Mouse (Mus musculus) intestine, postnatal 0 days (tissue): Measurements from ENCODE around the gene Ntm. TPM values are rescaled to one million over a fixed set of nuclear protein-coding genes. Genes with fewer than 3 reads are reported as not detected.
A peak's percentile ranks its signal among the peaks of the same experiment; 100 is the strongest.

Experiments used
- ATAC-seq: fragments of 200-750 bp; cut with Nextera tagmentation; 2 replicates; pipeline ENCODE4 v1.8.0; 2017; ENCODE audit warnings: mild to moderate bottlenecking, moderate TSS enrichment, moderate library complexity
- H3K27ac ChIP-seq: fragments of 300-500 bp; sonication (generic); 2 replicates; pipeline ENCODE4 v1.5.1; 2014; ENCODE audit warnings: mild to moderate bottlenecking, low read depth, low read length, moderate library complexity
- H3K27me3 ChIP-seq: fragments of 300-500 bp; sonication (generic); replicated peaks from 2 replicates; pipeline ENCODE4 v1.6.1; 2014; ENCODE audit warnings: low read length, mixed read lengths; ENCODE audit not compliant: control insufficient read depth, insufficient read depth
- H3K36me3 ChIP-seq: fragments of 300-500 bp; sonication (generic); 2 replicates; pipeline ENCODE4 v1.6.1; 2014; ENCODE audit warnings: mild to moderate bottlenecking, moderate library complexity; ENCODE audit not compliant: control insufficient read depth, insufficient read depth
- H3K4me1 ChIP-seq: fragments of 300-500 bp; sonication (generic); replicated peaks from 2 replicates; pipeline ENCODE4 v1.6.1; 2014; ENCODE audit warnings: antibody characterized with exemption, low read length, mixed read lengths; ENCODE audit not compliant: control insufficient read depth, insufficient read depth
- H3K4me2 ChIP-seq: fragments of 300-500 bp; sonication (generic); replicated peaks from 2 replicates; pipeline ENCODE4 v1.6.1; 2014; ENCODE audit warnings: low read depth, mild to moderate bottlenecking, moderate library complexity
- H3K4me3 ChIP-seq: fragments of 300-500 bp; sonication (generic); 2 replicates; pipeline ENCODE4 v1.5.1; 2014; ENCODE audit warnings: low read depth, low read length
- H3K9ac ChIP-seq: fragments of 300-500 bp; sonication (generic); 2 replicates; pipeline ENCODE4 v1.6.1; 2014; ENCODE audit warnings: mild to moderate bottlenecking, low read depth, low read length
- H3K9me3 ChIP-seq: fragments of 300-500 bp; sonication (generic); 2 replicates; pipeline ENCODE4 v1.6.1; 2016; ENCODE audit warnings: mixed run types; ENCODE audit not compliant: control insufficient read depth
- CTCF ChIP-seq: sonication (generic); IDR thresholded peaks from 2 replicates; pipeline ENCODE4 v1.5.1; 2016; ENCODE audit warnings: low read depth, mild to moderate bottlenecking, control low read depth, antibody characterized with exemption, moderate library complexity
- WGBS: fragments of 180-500 bp; shearing (Covaris S2); extraction: QIAGEN DNeasy Blood & Tissue Kit; methylation state at CpG from one replicate; pipeline ENCODE4 v1.1.7; 2014; 5-methylcytosine and 5-hydroxymethylcytosine counted together
- polyA plus RNA-seq: library from polyadenylated mRNA; unstranded; fragments of >200 nt; fragmentation: Nextera tagmentation; extraction: Ambion mirVana; gene quantifications from 2 replicates; pipeline ENCODE4 v1.2.1, GENCODE M21; 2015

Gene Ntm
- polyA plus RNA-seq, 1 experiment from 2014 or later: 1.1 TPM

- H3K27me3 ChIP-seq: no peaks in the 10 kb centered on the region
- WGBS: 74% methylated on average over 6 of the region's 6 CpGs
- no peak overlapping the region for H3K27ac ChIP-seq
- no peak overlapping the region for H3K4me3 ChIP-seq
- no peaks in the 10 kb centered on the region for H3K9me3 ChIP-seq
- no peak for ATAC-seq
- no peak overlapping the region for H3K4me2 ChIP-seq
- H3K36me3 ChIP-seq: no peaks in the 10 kb centered on the region
- TF ChIP-seq CTCF: no peak
- H3K9ac ChIP-seq: no peak overlapping the region
- no peaks in the 10 kb centered on the region for H3K4me1 ChIP-seq
These were observed 291.1 kb downstream of the Ntm start for GRCm38 (mm10) chr9:29671861-29672260.

DNA sequence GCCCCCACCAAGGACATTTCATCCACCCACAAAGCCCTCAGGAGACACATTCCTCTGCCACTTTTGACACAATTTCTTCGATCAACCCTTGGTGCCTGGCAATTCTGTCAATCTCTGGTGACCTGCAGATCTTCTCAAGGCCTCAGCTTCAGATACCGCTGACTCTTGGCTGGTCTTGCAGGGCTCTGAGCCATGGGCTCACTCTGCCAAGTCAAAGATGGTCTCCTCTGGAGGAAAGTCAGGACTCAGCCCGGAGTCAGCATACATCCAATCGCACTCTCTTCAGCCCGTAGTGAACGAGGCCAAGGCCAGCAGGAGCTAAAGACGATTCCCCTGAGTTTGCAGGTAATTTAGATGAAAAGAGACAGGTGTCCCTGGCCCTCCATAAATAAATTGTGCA, 299.7 kb downstream of the Ntm start:
- 74% methylated on average over 7 of the region's 7 CpGs for WGBS
- Histone ChIP-seq H3K27ac (no peak overlapping the region), H3K36me3 (no peaks in the 10 kb centered on the region), H3K4me1 (no peaks in the 10 kb centered on the region), H3K4me3 (no peak overlapping the region), H3K9ac (no peak overlapping the region), H3K27me3 (no peaks in the 10 kb centered on the region), H3K9me3 (no peaks in the 10 kb centered on the region), H3K4me2 (no peak overlapping the region)
- ATAC-seq: no peak
- no peak for TF ChIP-seq CTCF

DNA sequence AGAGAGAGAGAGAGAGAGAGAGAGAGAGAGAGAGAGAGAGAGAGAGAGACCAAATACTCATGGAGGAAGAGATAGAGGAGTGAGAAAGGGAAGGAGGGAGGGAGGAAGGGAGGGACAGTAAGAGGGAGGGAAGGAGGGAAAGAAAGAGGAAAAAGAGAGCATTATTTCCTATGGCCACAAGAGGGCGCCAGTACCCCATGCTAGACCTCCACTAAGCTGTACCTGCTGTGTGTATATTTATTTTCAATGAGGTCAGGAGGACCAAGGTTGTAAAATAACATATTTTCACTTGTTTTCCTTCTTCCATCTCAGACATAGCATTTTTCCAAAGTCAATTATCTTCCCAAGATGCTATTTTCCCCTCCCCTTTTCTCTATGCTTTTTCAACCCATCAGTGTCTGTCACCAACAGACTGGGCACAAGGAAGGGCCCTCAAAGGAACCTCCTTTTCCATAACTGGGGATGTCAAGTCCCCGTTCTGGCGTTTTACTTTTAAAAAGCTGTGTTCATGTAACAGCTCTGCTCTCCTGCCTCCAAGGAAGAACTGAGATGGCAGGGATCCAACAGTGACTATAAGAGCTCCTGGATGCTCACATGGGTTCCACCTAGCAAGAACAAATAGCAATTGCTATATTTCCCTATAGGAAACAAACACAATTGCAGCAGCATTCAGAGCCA, 301.3 kb downstream of the Ntm start:
- H3K4me3 ChIP-seq: no peak overlapping the region
- peak; percentile 94 for TF ChIP-seq CTCF
- 12% methylated on average over 3 of the region's 3 CpGs for WGBS
- H3K27me3 ChIP-seq: no peaks in the 10 kb centered on the region
- no peak for ATAC-seq
- H3K9me3 ChIP-seq: no peaks in the 10 kb centered on the region
- no peak overlapping the region for H3K4me2 ChIP-seq
- no peak overlapping the region for H3K27ac ChIP-seq
- no peaks in the 10 kb centered on the region for H3K4me1 ChIP-seq
- H3K36me3 ChIP-seq: no peaks in the 10 kb centered on the region
- no peak overlapping the region for H3K9ac ChIP-seq

GRCm38 (mm10) chr9:29660059-29660613, 302.8 kb downstream of the Ntm start:
- no peak overlapping the region for H3K4me2 ChIP-seq
- H3K4me3 ChIP-seq: no peak overlapping the region
- H3K27ac ChIP-seq: no peak overlapping the region
- no peaks in the 10 kb centered on the region for H3K27me3 ChIP-seq
- H3K9me3 ChIP-seq: no peaks in the 10 kb centered on the region
- 40% methylated on average over 3 of the region's 3 CpGs for WGBS
- no peak for ATAC-seq
- H3K4me1 ChIP-seq: no peaks in the 10 kb centered on the region
- no peak overlapping the region for H3K9ac ChIP-seq
- H3K36me3 ChIP-seq: no peaks in the 10 kb centered on the region
- no peak for TF ChIP-seq CTCF

DNA sequence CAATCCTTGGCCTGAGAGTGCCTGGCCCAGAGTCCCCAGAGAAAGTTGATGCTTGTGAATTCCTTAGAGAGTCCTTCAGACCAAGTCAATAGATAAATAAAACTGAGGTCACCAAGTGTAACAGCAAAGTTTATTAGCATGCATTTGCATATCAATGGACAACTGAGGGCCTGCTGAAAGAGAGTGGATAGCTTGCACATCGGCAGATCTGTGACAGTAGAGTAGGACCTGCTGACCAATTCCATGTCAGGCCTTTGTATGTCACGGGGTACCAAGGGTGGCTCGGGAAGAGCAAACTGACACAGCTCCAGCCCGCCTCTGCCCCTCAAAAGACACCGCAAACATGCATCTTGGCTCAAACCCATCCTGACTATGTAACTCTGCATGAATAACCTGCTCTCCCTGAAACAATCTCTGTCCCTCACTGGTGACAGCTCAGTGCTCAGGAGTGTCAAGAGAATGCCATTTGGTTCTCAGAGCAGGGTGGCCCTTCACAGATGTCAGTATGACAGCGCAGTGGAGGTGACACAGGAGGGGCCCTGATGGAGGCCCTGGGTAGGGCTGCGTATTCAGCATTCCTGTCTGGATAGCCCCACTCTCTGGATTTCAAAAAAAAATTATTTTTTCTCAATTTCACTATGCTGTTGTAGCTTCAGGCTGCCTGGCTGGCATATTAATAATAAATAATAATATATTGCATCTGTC, 305.0 kb downstream of the Ntm start:
- no peak overlapping the region for H3K4me2 ChIP-seq
- TF ChIP-seq CTCF: no peak

GRCm38 (mm10) chr9:29654885-29655284, 308.1 kb downstream of the Ntm start:
- WGBS: 12% methylated on average over 6 of the region's 6 CpGs
- H3K36me3 ChIP-seq: no peaks in the 10 kb centered on the region
- H3K9ac ChIP-seq: no peak overlapping the region
- TF ChIP-seq CTCF: peak; percentile 90
- H3K9me3 ChIP-seq: no peaks in the 10 kb centered on the region
- no peak overlapping the region for H3K4me3 ChIP-seq
- ATAC-seq: no peak
- H3K4me1 ChIP-seq: no peaks in the 10 kb centered on the region
- no peak overlapping the region for H3K27ac ChIP-seq
- no peaks in the 10 kb centered on the region for H3K27me3 ChIP-seq
- no peak overlapping the region for H3K4me2 ChIP-seq

More for the DNA sequence above, 305.0 kb downstream of the Ntm start:
- no peak overlapping the region for H3K4me3 ChIP-seq
- no peaks in the 10 kb centered on the region for H3K4me1 ChIP-seq
- no peaks in the 10 kb centered on the region for H3K27me3 ChIP-seq
- H3K9me3 ChIP-seq: no peaks in the 10 kb centered on the region
- 88% methylated on average over 7 of the region's 7 CpGs for WGBS
- no peak for ATAC-seq
- no peaks in the 10 kb centered on the region for H3K36me3 ChIP-seq
- H3K9ac ChIP-seq: no peak overlapping the region
- H3K27ac ChIP-seq: no peak overlapping the region
